Mouse (Mus musculus) kidney, adult 2 months (tissue): ENCODE results near the gene Smug1.

Experiments
- CTCF ChIP-seq: fragments of 200-500 bp; conservative IDR thresholded peaks from 2 replicates; pipeline ENCODE4 v1.5.1; 2011; ENCODE audit warnings: low read depth, mild to moderate bottlenecking, control low read depth, low read length, moderate library complexity, mixed read lengths; ENCODE audit not compliant: insufficient read depth, insufficient read length
- POLR2A ChIP-seq: fragments of 200-500 bp; IDR thresholded peaks from one replicate; pipeline ENCODE4 v1.6.1; 2011; ENCODE audit warnings: low read depth, low read length, control low read depth

- TF ChIP-seq CTCF = no peak
- TF ChIP-seq POLR2A = no peak
These were observed 23.2 kb upstream of the Smug1 start for GRCm38 (mm10) chr15:103190083-103190482.
